Mouse (Mus musculus): ENCODE data around the gene Naa38.

GRCm38 (mm10) chr11:69403691-69404594, 8.7 kb downstream of the Naa38 start:
- TF ChIP-seq POLR2A (IDR thresholded peaks at IDR 0.05; ENCODE audit: extremely low read depth, insufficient read depth, low read length) (no peak), CTCF (IDR thresholded peaks at IDR 0.05; ENCODE audit: extremely low read depth, insufficient read depth, low read length) (no peak)
